Mouse (Mus musculus): Measurements from ENCODE around the gene Srsf3. TPM values are rescaled to one million over a fixed set of nuclear protein-coding genes. Genes with fewer than 3 reads are reported as not detected.

Gene Srsf3
- polyA plus RNA-seq, 1 experiment: 214 TPM

DNA sequence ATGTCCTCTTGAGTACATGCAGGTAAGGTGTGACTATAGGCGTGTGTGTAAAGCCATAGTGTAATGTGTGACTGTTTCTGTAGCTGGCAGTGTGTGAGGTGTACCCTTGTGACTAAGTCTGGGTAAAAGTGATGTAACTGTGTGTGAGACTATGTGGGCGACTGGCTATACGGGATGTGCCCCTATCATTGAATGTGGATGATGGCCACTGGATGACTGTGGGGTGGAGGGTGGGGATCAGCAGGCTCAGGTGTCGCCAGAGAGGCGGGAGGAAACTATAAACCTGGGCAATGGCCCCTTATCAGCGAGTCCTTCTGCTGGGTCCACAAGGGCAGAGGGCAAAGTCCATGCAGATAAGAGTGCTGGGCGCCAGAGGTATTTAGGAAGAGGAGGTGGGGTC is 17.5 kb downstream of the Srsf3 start:
- no peak overlapping the region for H3K27ac ChIP-seq (ENCODE audit: control insufficient read depth, insufficient read depth, low read depth, low read length, poor library complexity)
- no peak overlapping the region for H3K4me3 ChIP-seq (replicated peaks; ENCODE audit: control insufficient read depth, low read depth, low read length)
- TF ChIP-seq CTCF (IDR thresholded peaks at IDR 0.05; ENCODE audit: control insufficient read depth, insufficient read depth, low read length) (no peak), POLR2A (IDR thresholded peaks at IDR 0.05; ENCODE audit: borderline replicate concordance, control insufficient read depth, low read depth, low read length) (no peak)
- H3K4me1 ChIP-seq (ENCODE audit: control insufficient read depth, insufficient read depth, low read length): peaks cover 1% of the 10 kb centered on the region; the same call in 1 of the 2 replicates
- WGBS: 74% methylated on average over 7 of the region's 7 CpGs

DNA sequence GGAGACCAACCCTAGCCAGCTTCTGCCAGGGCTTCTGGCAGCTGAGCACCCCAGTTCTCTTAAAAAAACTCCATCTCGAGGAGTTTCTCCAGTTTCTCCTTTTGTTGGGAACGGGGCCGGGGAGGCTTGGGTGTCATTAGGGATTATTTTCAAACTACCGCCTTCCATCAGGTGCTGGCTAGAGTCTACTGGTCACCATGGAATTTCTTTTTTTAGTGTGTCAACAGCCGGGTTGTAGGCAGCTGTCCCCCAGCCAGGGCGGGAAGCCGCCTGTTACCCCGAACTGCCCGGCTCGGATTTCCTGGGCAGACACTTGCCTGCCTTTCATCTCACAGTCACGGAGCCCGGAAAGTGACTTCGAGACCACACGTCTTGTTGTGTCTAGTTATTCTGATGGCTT is 18.4 kb downstream of the Srsf3 start:
- H3K27ac ChIP-seq (ENCODE audit: control insufficient read depth, insufficient read depth, low read depth, low read length, poor library complexity): no peak overlapping the region
- peaks cover 1% of the 10 kb centered on the region; the same call in 1 of the 2 replicates for H3K4me1 ChIP-seq (ENCODE audit: control insufficient read depth, insufficient read depth, low read length)

GRCm38 (mm10) chr17:29053067-29053466 is 20.6 kb downstream of the Srsf3 start:
- Histone ChIP-seq H3K4me3 (replicated peaks; ENCODE audit: control insufficient read depth, low read depth, low read length) (no peak overlapping the region), H3K4me1 (ENCODE audit: control insufficient read depth, insufficient read depth, low read length) (peaks cover 1% of the 10 kb centered on the region; the same call in 1 of the 2 replicates), H3K27ac (ENCODE audit: control insufficient read depth, insufficient read depth, low read depth, low read length, poor library complexity) (no peak overlapping the region)
- TF ChIP-seq CTCF (IDR thresholded peaks at IDR 0.05; ENCODE audit: control insufficient read depth, insufficient read depth, low read length): no peak
- 86% methylated on average over 6 of the region's 6 CpGs for WGBS

More for the DNA sequence above, 18.4 kb downstream of the Srsf3 start:
- no peak for TF ChIP-seq POLR2A (IDR thresholded peaks at IDR 0.05; ENCODE audit: borderline replicate concordance, control insufficient read depth, low read depth, low read length)
- TF ChIP-seq CTCF (IDR thresholded peaks at IDR 0.05; ENCODE audit: control insufficient read depth, insufficient read depth, low read length): no peak
- no peak overlapping the region for H3K4me3 ChIP-seq (replicated peaks; ENCODE audit: control insufficient read depth, low read depth, low read length)
- WGBS: 30% methylated on average over 14 of the region's 14 CpGs

GRCm38 (mm10) chr17:29053841-29054240 is 21.4 kb downstream of the Srsf3 start:
- Histone ChIP-seq H3K4me1 (ENCODE audit: control insufficient read depth, insufficient read depth, low read length) (peaks cover 1% of the 10 kb centered on the region; the same call in 1 of the 2 replicates), H3K27ac (ENCODE audit: control insufficient read depth, insufficient read depth, low read depth, low read length, poor library complexity) (no peak overlapping the region), H3K4me3 (replicated peaks; ENCODE audit: control insufficient read depth, low read depth, low read length) (no peak overlapping the region)
- TF ChIP-seq CTCF (IDR thresholded peaks at IDR 0.05; ENCODE audit: control insufficient read depth, insufficient read depth, low read length): no peak
- WGBS: 31% methylated on average over 7 of the region's 7 CpGs

DNA sequence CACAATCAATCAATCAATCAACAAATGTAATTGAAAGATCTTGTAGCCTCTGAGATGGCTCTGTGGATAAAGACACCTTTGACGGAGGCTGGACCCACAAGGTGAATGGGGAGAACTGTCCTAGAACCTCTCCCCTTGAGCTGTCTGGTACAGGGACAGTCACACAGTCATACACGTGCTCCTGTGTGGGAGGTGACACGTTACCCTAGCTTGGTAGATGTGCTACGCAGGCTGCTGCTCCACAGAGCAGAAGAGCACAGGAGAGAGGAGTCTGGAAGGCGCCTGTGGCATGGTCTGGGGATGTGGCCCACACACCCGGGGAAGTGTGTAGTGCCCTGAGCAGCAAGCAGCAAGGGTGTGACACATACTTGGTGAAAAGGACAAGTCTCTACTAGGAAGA is 22.0 kb downstream of the Srsf3 start:
- H3K27ac ChIP-seq (ENCODE audit: control insufficient read depth, insufficient read depth, low read depth, low read length, poor library complexity): no peak overlapping the region
- 63% methylated on average over 6 of the region's 6 CpGs for WGBS
- H3K4me3 ChIP-seq (replicated peaks; ENCODE audit: control insufficient read depth, low read depth, low read length): no peak overlapping the region
- TF ChIP-seq CTCF (IDR thresholded peaks at IDR 0.05; ENCODE audit: control insufficient read depth, insufficient read depth, low read length): no peak
- TF ChIP-seq POLR2A (IDR thresholded peaks at IDR 0.05; ENCODE audit: borderline replicate concordance, control insufficient read depth, low read depth, low read length): no peak
- H3K4me1 ChIP-seq (ENCODE audit: control insufficient read depth, insufficient read depth, low read length): peaks cover under 1% of the 10 kb centered on the region; the same call in 1 of the 2 replicates

GRCm38 (mm10) chr17:29055586-29055985 is 23.2 kb downstream of the Srsf3 start:
- Histone ChIP-seq H3K4me3 (replicated peaks; ENCODE audit: control insufficient read depth, low read depth, low read length) (no peak overlapping the region), H3K4me1 (ENCODE audit: control insufficient read depth, insufficient read depth, low read length) (no peaks in the 10 kb centered on the region), H3K27ac (ENCODE audit: control insufficient read depth, insufficient read depth, low read depth, low read length, poor library complexity) (no peak overlapping the region)
- 63% methylated on average over 5 of the region's 5 CpGs for WGBS
- no peak for TF ChIP-seq POLR2A (IDR thresholded peaks at IDR 0.05; ENCODE audit: borderline replicate concordance, control insufficient read depth, low read depth, low read length)
- TF ChIP-seq CTCF (IDR thresholded peaks at IDR 0.05; ENCODE audit: control insufficient read depth, insufficient read depth, low read length): no peak

- 18% methylated on average over 7 of the region's 7 CpGs for WGBS
- H3K27ac ChIP-seq (ENCODE audit: control insufficient read depth, insufficient read depth, low read depth, low read length, poor library complexity): no peak overlapping the region
- TF ChIP-seq CTCF (IDR thresholded peaks at IDR 0.05; ENCODE audit: control insufficient read depth, insufficient read depth, low read length): no peak
- TF ChIP-seq POLR2A (IDR thresholded peaks at IDR 0.05; ENCODE audit: borderline replicate concordance, control insufficient read depth, low read depth, low read length): no peak
- no peaks in the 10 kb centered on the region for H3K4me1 ChIP-seq (ENCODE audit: control insufficient read depth, insufficient read depth, low read length)
- no peak overlapping the region for H3K4me3 ChIP-seq (replicated peaks; ENCODE audit: control insufficient read depth, low read depth, low read length)
These were observed 23.8 kb downstream of the Srsf3 start for GRCm38 (mm10) chr17:29056207-29056606.

DNA sequence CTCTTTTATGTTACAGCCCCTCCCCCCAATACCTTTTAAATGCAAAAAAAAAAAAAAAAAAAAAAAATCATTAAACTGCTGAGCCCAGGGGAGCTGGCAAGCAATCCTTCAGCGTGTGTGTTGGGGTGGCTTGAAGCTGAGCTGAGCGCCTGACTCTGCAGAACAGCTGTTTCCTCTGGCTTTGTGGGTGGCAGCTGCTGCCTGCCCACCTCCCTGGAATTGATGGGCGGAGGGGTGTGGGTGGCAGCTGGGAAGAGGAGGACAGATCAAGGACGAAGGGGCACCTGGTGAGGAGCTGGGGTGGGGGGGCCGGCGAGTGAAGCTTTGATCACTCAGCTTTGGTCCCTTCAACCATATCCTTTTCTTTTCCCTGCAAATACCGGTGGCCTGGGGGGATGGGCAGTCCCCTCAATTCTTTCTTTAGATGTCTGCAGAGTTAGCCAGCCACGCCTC is 24.3 kb downstream of the Srsf3 start:
- H3K4me3 ChIP-seq (replicated peaks; ENCODE audit: control insufficient read depth, low read depth, low read length): no peak overlapping the region
- 2% methylated on average over 8 of the region's 8 CpGs for WGBS
- no peak for TF ChIP-seq CTCF (IDR thresholded peaks at IDR 0.05; ENCODE audit: control insufficient read depth, insufficient read depth, low read length)
- TF ChIP-seq POLR2A (IDR thresholded peaks at IDR 0.05; ENCODE audit: borderline replicate concordance, control insufficient read depth, low read depth, low read length): no peak
- no peak overlapping the region for H3K27ac ChIP-seq (ENCODE audit: control insufficient read depth, insufficient read depth, low read depth, low read length, poor library complexity)
- H3K4me1 ChIP-seq (ENCODE audit: control insufficient read depth, insufficient read depth, low read length): no peaks in the 10 kb centered on the region

- H3K4me1 ChIP-seq (ENCODE audit: control insufficient read depth, insufficient read depth, low read length): no peaks in the 10 kb centered on the region
- 74% methylated on average over 11 of the region's 11 CpGs for WGBS
- H3K27ac ChIP-seq (ENCODE audit: control insufficient read depth, insufficient read depth, low read depth, low read length, poor library complexity): no peak overlapping the region
- TF ChIP-seq CTCF (IDR thresholded peaks at IDR 0.05; ENCODE audit: control insufficient read depth, insufficient read depth, low read length): no peak
- TF ChIP-seq POLR2A (IDR thresholded peaks at IDR 0.05; ENCODE audit: borderline replicate concordance, control insufficient read depth, low read depth, low read length): no peak
- H3K4me3 ChIP-seq (replicated peaks; ENCODE audit: control insufficient read depth, low read depth, low read length): no peak overlapping the region
These were observed 25.0 kb downstream of the Srsf3 start for GRCm38 (mm10) chr17:29057361-29057890.

Measured in bone marrow, adult 2 months (tissue).